Mouse (Mus musculus): ENCODE results near the gene Pofut2.

GRCm38 (mm10) chr10:77266281-77266680 lies 7.3 kb downstream of the Pofut2 start:
- TF ChIP-seq CTCF (IDR thresholded peaks at IDR 0.05) = no peak
- no peak for TF ChIP-seq EP300 (IDR thresholded peaks at IDR 0.05)
